Mouse (Mus musculus) limb, embryonic 11.5 days (tissue): ENCODE data around the gene Palmd. TPM values are rescaled to one million over a fixed set of nuclear protein-coding genes. Genes with fewer than 3 reads are reported as not detected.
A peak's percentile ranks its signal among the peaks of the same experiment; 100 is the strongest.

Experiments
- ATAC-seq: fragments of 200-750 bp; cut with Nextera tagmentation; 2 replicates; pipeline ENCODE4 v1.8.0; 2017; ENCODE audit warnings: low read depth; ENCODE audit not compliant: insufficient number of reproducible peaks, low FRiP score, low TSS enrichment
- DNase-seq: peaks from one replicate; pipeline ENCODE4 v3.0.0-alpha.2; 2015; ENCODE audit warnings: low spot score
- H3K27ac ChIP-seq: fragments of 300-500 bp; sonication (generic); replicated peaks from 2 replicates; pipeline ENCODE4 v1.5.1; 2014; ENCODE audit warnings: low read depth, mild to moderate bottlenecking, low read length
- H3K27me3 ChIP-seq: fragments of 300-500 bp; sonication (generic); 2 replicates; pipeline ENCODE4 v1.6.1; 2014; ENCODE audit warnings: mild to moderate bottlenecking, low read length, mixed read lengths; ENCODE audit not compliant: control insufficient read depth, insufficient read depth
- H3K36me3 ChIP-seq: fragments of 300-500 bp; sonication (generic); 2 replicates; pipeline ENCODE4 v1.6.1; 2014; ENCODE audit warnings: mild to moderate bottlenecking, low read length, moderate library complexity, mixed read lengths; ENCODE audit not compliant: control insufficient read depth, insufficient read depth
- H3K4me1 ChIP-seq: fragments of 300-500 bp; sonication (generic); 2 replicates; pipeline ENCODE4 v1.6.1; 2014; ENCODE audit warnings: low read length, mixed read lengths; ENCODE audit not compliant: control insufficient read depth, insufficient read depth
- H3K4me2 ChIP-seq: fragments of 300-500 bp; sonication (generic); 2 replicates; pipeline ENCODE4 v1.6.1; 2014; ENCODE audit warnings: low read depth, mild to moderate bottlenecking, moderate library complexity; ENCODE audit not compliant: severe bottlenecking
- H3K4me3 ChIP-seq: fragments of 300-500 bp; sonication (generic); 2 replicates; pipeline ENCODE4 v1.5.1; 2014; ENCODE audit warnings: low read depth, low read length
- H3K9ac ChIP-seq: fragments of 300-500 bp; sonication (generic); 2 replicates; pipeline ENCODE4 v1.6.1; 2014; ENCODE audit warnings: mild to moderate bottlenecking, low read length
- H3K9me3 ChIP-seq: fragments of 300-500 bp; sonication (generic); 2 replicates; pipeline ENCODE4 v1.6.1; 2016; ENCODE audit warnings: low read length; ENCODE audit not compliant: control insufficient read depth
- WGBS: fragments of 180-500 bp; shearing (Covaris S2); extraction: QIAGEN DNeasy Blood & Tissue Kit; methylation state at CpG from one replicate; pipeline ENCODE4 v1.1.7; 2014; 5-methylcytosine and 5-hydroxymethylcytosine counted together
- polyA plus RNA-seq: library from polyadenylated mRNA; unstranded; fragments of >200 nt; fragmentation: Nextera tagmentation; extraction: Ambion mirVana; gene quantifications from 2 replicates; pipeline ENCODE4 v1.2.1, GENCODE M21; 2014

The Palmd gene
- polyA plus RNA-seq, 1 experiment from 2014 or later = 2.4 TPM

DNA sequence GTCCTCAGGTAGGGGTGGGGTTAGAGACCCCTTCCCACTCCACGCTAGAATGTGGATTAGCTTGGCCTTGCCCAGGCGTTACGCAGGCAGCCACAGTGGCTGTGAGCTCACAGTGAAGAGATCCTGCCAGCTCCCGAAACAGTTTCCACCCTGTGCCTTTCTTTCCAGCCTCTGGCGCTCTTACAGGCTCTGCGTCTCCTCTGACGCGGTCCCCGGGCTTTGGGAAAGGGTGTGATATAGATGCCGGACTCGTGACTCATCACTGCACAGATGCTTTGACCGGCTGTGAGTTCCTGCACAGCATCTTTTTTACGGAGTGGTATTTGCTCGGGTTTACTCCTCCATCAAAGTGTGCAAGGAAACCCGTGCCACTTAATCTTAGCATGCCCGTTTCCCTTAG is 62.9 kb downstream of the Palmd start:
- Histone ChIP-seq H3K4me2 (no peak overlapping the region), H3K9ac (no peak overlapping the region), H3K4me3 (no peak overlapping the region), H3K27ac (no peak overlapping the region), H3K4me1 (no peaks in the 10 kb centered on the region), H3K9me3 (no peaks in the 10 kb centered on the region), H3K27me3 (no peaks in the 10 kb centered on the region), H3K36me3 (no peaks in the 10 kb centered on the region)
- no peak for DNase-seq
- WGBS = 83% methylated on average over 16 of the region's 16 CpGs
- no peak for ATAC-seq

GRCm38 (mm10) chr3:116904158-116904557 is 64.6 kb downstream of the Palmd start:
- H3K27me3 ChIP-seq = no peaks in the 10 kb centered on the region
- no peak overlapping the region for H3K4me2 ChIP-seq
- DNase-seq (peak; percentile 74), ATAC-seq (no peak)
- no peak overlapping the region for H3K27ac ChIP-seq
- H3K4me1 ChIP-seq = no peaks in the 10 kb centered on the region
- H3K36me3 ChIP-seq = no peaks in the 10 kb centered on the region
- no peak overlapping the region for H3K4me3 ChIP-seq
- no peak overlapping the region for H3K9ac ChIP-seq
- no peaks in the 10 kb centered on the region for H3K9me3 ChIP-seq
- 27% methylated on average over 6 of the region's 6 CpGs for WGBS

GRCm38 (mm10) chr3:116892872-116893271 is 75.9 kb downstream of the Palmd start:
- Histone ChIP-seq H3K4me2 (no peak overlapping the region), H3K9me3 (no peaks in the 10 kb centered on the region), H3K36me3 (no peaks in the 10 kb centered on the region; the same call in 1 of the 2 replicates), H3K27ac (no peak overlapping the region), H3K4me1 (no peaks in the 10 kb centered on the region), H3K27me3 (no peaks in the 10 kb centered on the region), H3K4me3 (no peak overlapping the region), H3K9ac (no peak overlapping the region)
- DNase-seq (no peak), ATAC-seq (no peak)
- WGBS = 76% methylated on average over 9 of the region's 9 CpGs

DNA sequence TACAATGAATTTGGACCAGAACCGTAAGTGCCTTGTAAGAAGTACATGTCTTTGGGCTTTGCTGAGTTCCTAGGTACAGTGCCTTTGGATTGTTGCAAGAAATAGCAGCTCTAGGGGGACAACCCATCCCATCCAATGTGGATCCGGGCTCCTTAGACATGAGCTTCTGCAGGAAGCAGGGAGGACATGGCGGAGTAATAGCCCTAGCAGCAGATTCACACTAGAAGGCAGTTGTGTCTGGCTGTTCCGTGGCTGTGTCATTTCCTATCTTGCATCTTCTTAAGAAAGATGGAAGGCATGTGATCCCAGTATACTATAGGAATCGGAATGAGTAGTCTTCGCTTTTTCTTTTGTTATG is 76.6 kb downstream of the Palmd start:
- no peaks in the 10 kb centered on the region for H3K27me3 ChIP-seq
- H3K4me1 ChIP-seq = no peaks in the 10 kb centered on the region
- H3K9me3 ChIP-seq = no peaks in the 10 kb centered on the region
- ATAC-seq (no peak), DNase-seq (no peak)
- H3K9ac ChIP-seq = no peak overlapping the region
- no peak overlapping the region for H3K4me3 ChIP-seq
- WGBS = 95% methylated on average over 6 of the region's 6 CpGs
- no peaks in the 10 kb centered on the region; the same call in 1 of the 2 replicates for H3K36me3 ChIP-seq
- H3K27ac ChIP-seq = no peak overlapping the region
- H3K4me2 ChIP-seq = no peak overlapping the region

GRCm38 (mm10) chr3:116891436-116892205 is 77.2 kb downstream of the Palmd start:
- no peak for ATAC-seq
- H3K9me3 ChIP-seq = no peaks in the 10 kb centered on the region
- H3K4me2 ChIP-seq = no peak overlapping the region
- H3K9ac ChIP-seq = no peak overlapping the region
- no peaks in the 10 kb centered on the region for H3K27me3 ChIP-seq
- 92% methylated on average over 17 of the region's 17 CpGs for WGBS
- H3K27ac ChIP-seq = no peak overlapping the region
- H3K4me3 ChIP-seq = no peak overlapping the region
- H3K36me3 ChIP-seq = no peaks in the 10 kb centered on the region
- H3K4me1 ChIP-seq = no peaks in the 10 kb centered on the region
- DNase-seq = no peak

DNA sequence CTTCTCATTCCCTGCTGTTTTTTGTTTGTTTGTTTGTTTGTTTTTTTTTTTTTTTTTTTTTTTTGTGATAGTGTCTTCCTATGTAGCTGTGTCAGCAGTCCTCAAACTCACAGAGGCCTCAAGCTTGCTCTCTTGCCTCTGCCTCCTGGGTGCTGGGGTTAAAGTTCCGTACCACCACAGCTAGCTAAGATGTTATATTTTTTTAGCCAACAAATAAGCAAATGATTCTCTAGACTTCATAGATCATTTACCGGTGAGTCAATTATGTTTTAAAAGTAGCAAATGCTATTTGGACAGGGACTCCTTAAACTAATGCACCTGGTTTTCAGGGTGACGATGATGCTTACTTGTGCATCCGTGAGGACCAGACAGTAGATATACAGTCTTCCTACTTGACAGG is 78.2 kb downstream of the Palmd start:
- no peak overlapping the region for H3K9ac ChIP-seq
- H3K4me1 ChIP-seq = no peaks in the 10 kb centered on the region
- no peak overlapping the region for H3K27ac ChIP-seq
- 96% methylated on average over 4 of the region's 4 CpGs for WGBS
- DNase-seq (no peak), ATAC-seq (no peak)
- H3K27me3 ChIP-seq = no peaks in the 10 kb centered on the region
- no peaks in the 10 kb centered on the region for H3K36me3 ChIP-seq
- H3K4me3 ChIP-seq = no peak overlapping the region
- no peaks in the 10 kb centered on the region for H3K9me3 ChIP-seq
- H3K4me2 ChIP-seq = no peak overlapping the region

DNA sequence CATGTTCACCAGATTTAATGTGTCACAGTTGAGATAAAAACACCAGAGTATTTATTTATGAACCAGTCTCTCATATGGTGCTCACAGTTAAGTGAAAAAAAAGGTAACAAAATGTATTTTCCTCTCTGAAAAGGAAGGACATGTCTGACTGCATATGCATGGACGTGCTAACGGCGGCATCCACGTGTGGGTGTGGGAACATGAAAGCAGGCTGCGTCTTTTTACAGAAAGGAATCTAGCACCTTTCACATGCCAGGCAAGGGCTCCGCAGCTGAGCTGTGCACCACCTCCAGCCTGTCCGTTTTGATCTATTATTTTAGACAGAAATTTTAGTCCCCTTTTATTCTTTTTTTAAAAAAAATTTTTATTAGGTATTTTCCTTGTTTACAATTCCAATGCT is 79.4 kb downstream of the Palmd start:
- H3K36me3 ChIP-seq = no peaks in the 10 kb centered on the region
- no peak overlapping the region for H3K4me2 ChIP-seq
- H3K27me3 ChIP-seq = no peaks in the 10 kb centered on the region
- H3K4me3 ChIP-seq = no peak overlapping the region
- no peak overlapping the region for H3K27ac ChIP-seq
- 89% methylated on average over 7 of the region's 7 CpGs for WGBS
- H3K4me1 ChIP-seq = no peaks in the 10 kb centered on the region
- H3K9me3 ChIP-seq = no peaks in the 10 kb centered on the region
- DNase-seq (no peak), ATAC-seq (no peak)
- no peak overlapping the region for H3K9ac ChIP-seq

DNA sequence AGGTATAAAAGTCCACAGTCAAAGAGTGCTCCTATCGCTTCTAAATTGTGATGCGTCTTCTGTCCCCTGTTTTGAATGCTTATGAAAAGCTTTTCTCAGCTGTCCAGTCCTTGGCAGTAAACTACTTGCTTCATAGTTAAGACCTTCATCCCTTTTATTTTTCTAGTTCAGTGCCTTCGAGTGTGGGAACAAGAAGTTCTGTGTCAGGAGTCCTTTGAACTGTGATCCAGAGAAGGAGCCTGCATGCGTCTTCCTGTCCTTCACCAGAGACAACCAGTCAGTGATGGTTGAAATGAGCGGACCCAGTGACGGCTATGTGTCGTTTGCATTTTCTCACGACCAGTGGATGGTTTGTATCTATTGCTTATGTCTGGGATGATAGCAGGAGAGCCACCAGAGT is 83.8 kb downstream of the Palmd start:
- WGBS = 94% methylated on average over 8 of the region's 8 CpGs
- H3K36me3 ChIP-seq = no peaks in the 10 kb centered on the region
- no peaks in the 10 kb centered on the region for H3K4me1 ChIP-seq
- no peaks in the 10 kb centered on the region for H3K9me3 ChIP-seq
- ATAC-seq = no peak
- no peaks in the 10 kb centered on the region for H3K27me3 ChIP-seq
- no peak overlapping the region for H3K9ac ChIP-seq
- H3K4me2 ChIP-seq = no peak overlapping the region
- no peak overlapping the region for H3K27ac ChIP-seq
- no peak for DNase-seq
- no peak overlapping the region for H3K4me3 ChIP-seq
